In genomic region chr2:66634580-66635359, GRCm38 (mm10) we compare ENCODE assay signal across 8 mouse cellular contexts. TPM values are rescaled to one million over a fixed set of nuclear protein-coding genes. Genes with fewer than 3 reads are reported as not detected.
A peak's percentile ranks its signal among the peaks of the same experiment; 100 is the strongest.
DNase-seq lines count a peak whose midpoint lies in the region; ATAC-seq lines count a peak whose summit lies in the region.

Scn9a (minus strand) TSS chr2:66634962.

- no peak within 1 kb of the TSS for H3K27ac ChIP-seq in lung, embryonic 15.5 days
- H3K27ac ChIP-seq in limb, embryonic 11.5 days (replicated peaks; ENCODE audit: low read depth, low read length) = no peak within 1 kb of the TSS

- no peak for DNase-seq in lung, postnatal 36 days
- peak; percentile 36 to 47 for DNase-seq in cerebellum, postnatal 4 days (ENCODE audit: low spot score in 2 of 2)
- peak; percentile 49 for DNase-seq in limb, embryonic 11.5 days (ENCODE audit: low spot score)
- peak; percentile 68 for DNase-seq in retina, postnatal 1 day
- DNase-seq in gastrocnemius, postnatal 14 days = no peak

- H3K4me2 ChIP-seq in lung, embryonic 15.5 days = peak within 1 kb of the TSS; percentile 54
- H3K4me2 ChIP-seq in limb, embryonic 11.5 days (ENCODE audit: low read depth, severe bottlenecking) = peak within 1 kb of the TSS; percentile 78

- 2% methylated on average over 29 of the region's 29 CpGs for WGBS in lung, embryonic 15.5 days
- 2% methylated on average over 29 of the region's 29 CpGs for WGBS in limb, embryonic 11.5 days

- peak within 1 kb of the TSS; percentile 26 for H3K4me3 ChIP-seq in lung, embryonic 15.5 days
- H3K4me3 ChIP-seq in limb, embryonic 11.5 days (ENCODE audit: low read depth, low read length) = peak within 1 kb of the TSS; percentile 35

- peaks cover 5% of the 10 kb centered on the region; the same call in 1 of the 2 replicates for H3K4me1 ChIP-seq in lung, embryonic 15.5 days
- peaks cover 6% of the 10 kb centered on the region; the same call in 1 of the 2 replicates for H3K4me1 ChIP-seq in limb, embryonic 11.5 days (ENCODE audit: control insufficient read depth, insufficient read depth, low read length)

- H3K36me3 ChIP-seq in lung, embryonic 15.5 days = no peaks in the 10 kb centered on the region
- H3K36me3 ChIP-seq in limb, embryonic 11.5 days (ENCODE audit: control insufficient read depth, insufficient read depth, low read length) = no peaks in the 10 kb centered on the region

- no peaks in the 10 kb centered on the region for H3K9me3 ChIP-seq in lung, embryonic 15.5 days
- H3K9me3 ChIP-seq in limb, embryonic 11.5 days (ENCODE audit: control insufficient read depth, low read length) = no peaks in the 10 kb centered on the region

- no peak within 1 kb of the TSS for H3K9ac ChIP-seq in lung, embryonic 15.5 days
- H3K9ac ChIP-seq in limb, embryonic 11.5 days (ENCODE audit: low read length) = peak within 1 kb of the TSS; percentile 40; the same call in 1 of the 2 replicates

- H3K27me3 ChIP-seq in lung, embryonic 15.5 days = peaks cover 14% of the 10 kb centered on the region
- peaks cover 7% of the 10 kb centered on the region for H3K27me3 ChIP-seq in limb, embryonic 11.5 days (ENCODE audit: control insufficient read depth, insufficient read depth, low read length)

- ATAC-seq in lung, embryonic 15.5 days (ENCODE audit: borderline replicate concordance, extremely low read depth, low FRiP score, low TSS enrichment) = peak; percentile 76
- ATAC-seq in hematopoietic stem cell, adult 5-6 weeks (replicated peaks in 1 of 2; ENCODE audit: insufficient read depth in 1 of 2, low FRiP score in 2 of 2, low TSS enrichment in 1 of 2, low read depth in 1 of 2, poor library complexity in 2 of 2, severe bottlenecking in 2 of 2) = peak; percentile 36 to 37
- ATAC-seq in limb, embryonic 11.5 days (ENCODE audit: insufficient number of reproducible peaks, low FRiP score, low TSS enrichment, low read depth) = peak; percentile 70
- no peak for ATAC-seq in erythroid progenitor cell, adult 5-6 weeks (replicated peaks; ENCODE audit: low FRiP score, poor library complexity, severe bottlenecking)

- intact Hi-C loops in gastrocnemius, postnatal 14 days (cut with DNase I; ENCODE audit: low total_unique reads) = no loop called here

RNA-seq across cellular contexts. Expression of gene Scn9a, which starts in this region (rescaled TPM):
- 0.19 and 0.39 TPM in 2 replicates for polyA plus RNA-seq in lung, embryonic 15.5 days (2015; fragmentation: Nextera tagmentation; extraction: Ambion mirVana)
- total RNA-seq in hematopoietic stem cell, adult 5-6 weeks (2017) = not detected in 2 replicates
- polyA plus RNA-seq in limb, embryonic 11.5 days (2014; fragmentation: Nextera tagmentation; extraction: Ambion mirVana) = 0.03 and 0.20 TPM in 2 replicates
- not detected for total RNA-seq in gastrocnemius, postnatal 14 days (2021)
- total RNA-seq in erythroid progenitor cell, adult 5-6 weeks (2015; ENCODE audit: low replicate concordance) = not detected in 2 replicates
- not detected in 2 replicates for total RNA-seq in erythroid progenitor cell, adult 5-6 weeks (2017; ENCODE audit: low replicate concordance)

Comparison
In these comparisons a context has a peak if more than half of its experiments do, and no peak if none do; other contexts are left out.
1. Peak in ATAC-seq, H3K4me3 ChIP-seq and H3K4me2 ChIP-seq in lung, embryonic 15.5 days; RNA of the gene not detected or under 1 TPM.
2. Peak in ATAC-seq in hematopoietic stem cell, adult 5-6 weeks; RNA of the gene not detected or under 1 TPM.
3. Peak in DNase-seq, ATAC-seq, H3K4me3 ChIP-seq, H3K9ac ChIP-seq and H3K4me2 ChIP-seq in limb, embryonic 11.5 days; RNA of the gene not detected or under 1 TPM.
4. DNase-seq: peak in cerebellum, postnatal 4 days (2 of 2) and retina, postnatal 1 day (single experiment); none in lung, postnatal 36 days (single experiment) and gastrocnemius, postnatal 14 days (single experiment).